Mouse (Mus musculus) kidney, adult 8-10 months (tissue): ENCODE measurements around the gene Htt.
"Not testable (repeated sequence)": the region's sequence is repeated elsewhere in the genome, so short reads cannot be mapped to it uniquely, and the experiment has no call there.

Experiments
- DNase-seq, 2 experiments: peaks; one replicate each; pipeline ENCODE4 v3.0.0; 2022

The Htt gene

DNA sequence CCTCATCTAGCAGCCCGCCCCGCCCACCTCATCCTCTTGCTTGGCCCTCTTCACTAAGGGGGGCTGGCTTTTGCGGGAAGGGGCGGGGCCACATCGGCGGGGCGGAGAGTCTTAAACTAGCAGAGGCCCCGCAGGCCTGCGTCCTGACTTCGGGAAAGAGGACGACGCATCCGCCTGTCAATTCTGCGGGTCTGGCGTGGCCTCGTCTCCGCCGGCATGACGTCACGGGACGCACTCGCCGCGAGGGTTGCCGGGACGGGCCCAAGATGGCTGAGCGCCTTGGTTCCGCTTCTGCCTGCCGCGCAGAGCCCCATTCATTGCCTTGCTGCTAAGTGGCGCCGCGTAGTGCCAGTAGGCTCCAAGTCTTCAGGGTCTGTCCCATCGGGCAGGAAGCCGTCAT, at the start of gene Htt:
Gene Htt (plus strand): TSS at position 232 of the 400 bp plus-strand sequence.
- peak; percentile 96 for DNase-seq

DNA sequence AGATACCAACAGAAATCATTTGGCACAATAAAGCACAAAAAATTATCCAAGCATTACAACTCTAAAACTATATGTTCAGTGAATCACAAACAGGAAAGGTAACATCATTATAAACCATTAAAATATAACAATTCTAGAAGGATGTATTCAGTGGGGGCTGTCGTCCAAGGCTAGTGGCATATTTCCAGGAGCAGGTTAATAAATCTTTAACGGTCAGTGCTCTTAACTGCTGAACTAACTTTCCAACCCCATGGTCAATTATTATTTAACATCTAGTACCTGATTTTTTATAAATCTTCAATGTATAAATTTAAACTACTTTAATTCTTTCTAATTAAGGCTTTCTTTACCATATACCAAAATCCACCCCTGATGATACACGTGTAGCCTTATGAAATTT, 47.2 kb upstream of the Htt start:
- peak; percentile 17 to 19 for DNase-seq

DNA sequence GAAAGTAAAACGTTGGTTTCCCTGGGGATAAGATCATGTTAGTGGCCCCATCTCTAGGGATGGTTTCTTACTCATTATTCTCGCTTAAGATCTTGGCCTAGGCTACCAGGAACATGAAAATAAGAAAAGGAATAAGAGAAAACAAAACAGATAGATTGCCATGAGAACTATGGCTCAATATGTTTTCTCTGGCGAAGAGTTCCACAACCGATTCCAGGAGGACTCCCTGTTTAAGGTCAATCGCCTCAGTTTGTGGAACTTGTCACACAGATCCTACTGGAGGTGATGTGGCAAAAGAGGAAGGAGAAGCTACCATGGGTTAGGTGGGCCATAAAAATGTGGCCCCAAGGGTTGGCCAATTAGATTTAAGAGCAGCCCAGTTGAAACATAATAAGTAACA, 46.7 kb upstream of the Htt start:
- no peak for DNase-seq

DNA sequence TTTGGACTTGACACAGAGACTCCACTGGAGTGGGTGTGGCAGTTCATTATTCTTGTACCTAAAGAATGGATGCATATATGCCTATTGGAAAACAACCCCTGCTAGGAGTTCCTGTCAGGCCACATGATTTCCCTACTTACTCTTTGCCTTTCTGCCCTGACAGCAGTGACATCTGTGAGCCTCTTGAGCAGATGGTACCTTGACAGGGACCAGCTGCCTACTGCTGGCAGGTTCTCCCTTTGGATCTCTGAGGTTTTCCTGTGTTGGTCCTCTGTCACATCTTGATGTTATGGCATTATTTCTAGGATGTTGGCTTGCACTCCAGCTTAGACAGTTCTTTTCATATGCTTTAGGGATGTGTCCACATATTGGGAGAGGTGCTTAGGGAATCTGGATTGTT, 32.4 kb upstream of the Htt start:
- DNase-seq = no peak

DNA sequence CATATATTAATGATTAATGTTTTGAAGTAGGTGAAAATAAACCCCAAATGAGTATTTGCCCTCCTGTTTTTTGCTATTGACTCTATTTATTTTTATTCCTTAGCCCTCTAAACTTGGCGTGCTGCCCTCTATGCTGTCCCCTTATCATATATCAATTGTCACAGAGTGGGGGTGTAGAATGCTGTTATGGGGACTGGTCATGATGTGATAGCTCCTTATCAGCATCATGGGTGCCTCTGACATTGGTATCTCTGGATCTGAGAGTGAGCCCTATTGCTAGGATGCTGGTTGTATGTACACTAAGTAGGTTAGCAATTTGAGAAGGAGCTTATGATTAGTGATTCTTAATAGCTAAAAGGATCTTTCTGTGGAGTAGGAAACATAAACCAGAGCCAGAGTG, 31.3 kb upstream of the Htt start:
- no peak for DNase-seq

DNA sequence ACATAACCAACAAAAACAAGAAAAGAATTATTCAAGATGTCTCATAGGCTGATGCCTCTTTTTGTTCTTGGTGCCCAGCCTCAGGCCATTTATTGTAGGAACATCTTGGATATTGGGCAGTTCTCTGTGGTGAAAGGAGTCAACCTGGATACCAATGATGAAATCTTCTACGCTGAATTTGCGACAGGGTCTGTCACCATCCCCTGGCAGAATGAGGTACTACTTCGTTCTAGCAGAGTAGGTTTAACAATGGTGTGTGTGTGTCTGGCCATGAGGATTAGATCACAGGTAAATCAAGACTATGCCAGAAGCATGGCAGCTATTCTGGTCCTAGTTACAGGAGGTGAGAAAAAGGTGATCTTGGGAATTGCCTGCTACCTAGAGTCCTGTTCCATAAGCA, 10.1 kb upstream of the Htt start:
- DNase-seq = no peak

DNA sequence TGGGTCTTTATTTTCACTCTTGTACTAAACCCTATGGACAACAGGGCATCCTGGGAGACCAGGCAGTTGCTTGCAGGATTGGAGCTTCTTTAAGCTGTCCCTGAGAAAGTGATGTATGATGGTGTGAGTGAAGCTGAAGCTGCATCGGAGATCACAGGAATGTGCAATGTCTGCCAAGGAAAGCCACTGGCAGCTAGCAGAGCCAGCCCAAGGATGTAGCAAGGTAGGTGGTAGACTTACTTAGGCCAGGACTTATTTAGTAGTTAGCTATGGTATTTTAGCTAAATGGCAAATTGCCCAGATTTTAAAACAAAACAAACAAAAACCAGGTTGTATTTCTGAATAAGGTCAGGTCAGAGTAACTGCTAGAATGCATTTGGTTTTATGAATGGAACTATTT, 2.8 kb upstream of the Htt start:
- no peak for DNase-seq

DNA sequence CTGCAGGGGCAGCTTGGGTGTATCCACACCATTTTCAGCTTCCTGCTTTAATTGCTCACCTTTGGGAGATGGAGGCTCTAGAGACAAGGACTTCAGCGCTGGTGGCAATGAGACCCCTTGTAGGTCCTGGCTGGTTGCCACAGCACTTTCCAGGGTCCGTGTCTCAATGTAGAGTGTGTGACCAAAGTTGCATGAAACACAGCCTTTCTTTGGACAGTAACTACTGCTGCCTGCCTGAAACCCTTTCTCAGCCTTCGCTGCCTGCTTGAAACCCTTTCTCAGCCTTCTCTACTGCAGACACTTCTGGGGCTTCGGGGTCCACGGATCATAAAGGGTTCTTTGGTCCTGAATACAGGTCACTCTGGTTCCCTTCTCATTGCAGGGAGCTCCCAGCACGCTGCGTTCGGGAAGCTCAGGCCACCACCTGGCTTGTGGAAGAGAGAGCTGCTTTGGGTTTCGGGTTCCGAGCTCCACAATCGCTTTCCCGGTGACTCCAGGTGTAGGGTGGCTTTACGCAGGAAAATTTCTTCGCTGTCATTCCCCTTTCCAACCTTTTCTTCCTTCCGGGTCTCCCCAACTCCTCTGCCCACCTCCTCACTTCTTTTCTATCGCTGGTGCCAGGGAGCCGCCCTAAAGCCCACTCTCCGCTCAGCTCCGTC, 561 bp upstream of the Htt start:
- DNase-seq = peak in 1 of 2 experiments; percentile 12

DNA sequence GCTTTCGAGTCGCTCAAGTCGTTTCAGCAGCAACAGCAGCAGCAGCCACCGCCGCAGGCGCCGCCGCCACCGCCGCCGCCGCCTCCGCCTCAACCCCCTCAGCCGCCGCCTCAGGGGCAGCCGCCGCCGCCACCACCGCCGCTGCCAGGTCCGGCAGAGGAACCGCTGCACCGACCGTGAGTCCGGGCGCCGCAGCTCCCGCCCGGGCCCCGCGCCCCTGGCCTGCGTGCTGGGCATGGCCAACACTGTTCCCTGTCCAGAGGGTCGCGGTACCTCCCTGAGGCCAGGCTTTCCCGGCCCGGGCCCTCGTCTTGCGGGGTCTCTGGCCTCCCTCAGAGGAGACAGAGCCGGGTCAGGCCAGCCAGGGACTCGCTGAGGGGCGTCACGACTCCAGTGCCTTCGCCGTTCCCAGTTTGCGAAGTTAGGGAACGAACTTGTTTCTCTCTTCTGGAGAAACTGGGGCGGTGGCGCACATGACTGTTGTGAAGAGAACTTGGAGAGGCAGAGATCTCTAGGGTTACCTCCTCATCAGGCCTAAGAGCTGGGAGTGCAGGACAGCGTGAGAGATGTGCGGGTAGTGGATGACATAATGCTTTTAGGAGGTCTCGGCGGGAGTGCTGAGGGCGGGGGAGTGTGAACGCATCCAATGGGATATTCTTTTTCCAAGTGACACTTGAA, 533 bp downstream of the Htt start:
- peak; percentile 15 to 22 for DNase-seq

DNA sequence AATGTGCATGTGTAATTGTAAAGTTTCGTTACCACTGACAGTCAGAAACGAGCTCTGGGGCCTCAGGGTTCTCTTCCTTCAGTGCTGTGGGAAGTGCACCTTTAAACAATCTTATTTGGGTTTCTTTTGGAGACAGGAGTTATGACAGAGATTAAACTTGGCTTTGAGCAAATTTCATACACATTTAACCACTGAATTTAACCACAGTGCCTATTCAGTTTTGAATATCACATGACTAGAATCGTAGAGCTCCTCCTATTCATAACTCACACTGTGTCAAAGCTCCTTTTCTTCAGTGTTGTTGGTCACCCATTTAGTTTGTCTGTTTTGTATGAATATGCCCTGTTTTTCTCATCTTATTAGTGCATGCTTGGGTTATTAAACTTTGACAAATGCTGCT, 10.3 kb downstream of the Htt start:
- DNase-seq = no peak

DNA sequence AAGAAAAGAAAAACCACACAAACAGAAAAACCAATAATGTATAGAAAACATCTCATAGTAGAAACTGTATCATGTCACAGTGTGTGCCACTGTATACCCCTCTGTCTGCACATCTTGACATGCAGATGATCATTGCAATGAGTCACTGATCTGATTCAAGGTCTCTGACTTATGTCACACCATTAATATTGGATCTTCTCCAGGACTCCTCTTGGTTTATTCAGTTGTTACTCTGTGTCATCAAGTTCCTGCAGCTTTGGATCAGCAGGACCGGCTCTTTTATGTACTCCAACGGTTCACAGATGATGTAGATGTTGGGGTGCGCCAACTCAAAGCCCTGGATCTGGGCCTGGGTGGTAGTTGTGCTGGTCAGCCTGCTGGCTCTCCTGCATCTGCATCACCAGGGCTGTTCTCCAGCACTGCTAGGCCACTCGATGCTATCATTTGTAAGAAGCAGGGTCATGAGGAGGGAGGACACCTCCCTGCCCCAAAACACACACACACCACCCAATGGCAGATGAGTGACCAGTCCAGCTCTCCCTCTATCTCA, 11.2 kb downstream of the Htt start:
- DNase-seq = no peak

DNA sequence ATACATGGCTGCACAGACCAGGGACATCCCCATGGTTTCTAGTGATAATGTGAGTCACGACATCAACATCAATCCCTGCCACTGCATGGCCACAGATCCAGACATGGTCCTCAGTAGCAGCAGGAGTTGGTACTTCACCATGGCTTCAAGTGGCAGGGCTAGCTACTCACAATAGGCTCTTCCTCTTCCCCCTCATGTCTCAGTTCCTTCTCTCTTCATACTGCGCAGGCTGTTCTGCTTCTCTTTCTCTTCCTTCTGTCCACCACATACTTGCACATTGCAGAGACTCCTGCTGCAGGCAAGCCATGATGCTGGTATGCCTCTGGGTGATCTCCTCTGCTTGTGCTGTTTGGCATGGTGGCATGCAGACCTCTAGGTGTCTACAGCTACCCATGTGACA, 11.9 kb downstream of the Htt start:
- no peak for DNase-seq

DNA sequence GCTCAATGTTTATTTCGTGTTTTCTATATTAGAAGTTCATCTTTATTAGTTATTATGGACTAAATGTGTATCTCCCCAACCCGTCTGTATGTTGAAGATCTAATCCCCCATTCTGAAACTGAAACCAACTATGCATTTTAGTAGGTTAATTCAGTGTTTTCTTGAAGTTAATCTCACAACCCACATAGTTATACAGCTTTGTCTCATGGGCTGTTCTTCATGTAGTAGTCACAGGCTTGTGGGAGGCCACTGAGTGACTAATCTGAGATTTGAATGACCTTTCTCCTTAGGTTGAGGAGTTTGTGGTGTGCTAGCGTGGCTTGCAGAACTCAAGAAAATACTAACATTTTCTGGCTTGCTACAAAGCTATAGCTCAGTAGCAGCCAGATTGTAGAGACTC, 23.5 kb downstream of the Htt start:
- DNase-seq = no peak

DNA sequence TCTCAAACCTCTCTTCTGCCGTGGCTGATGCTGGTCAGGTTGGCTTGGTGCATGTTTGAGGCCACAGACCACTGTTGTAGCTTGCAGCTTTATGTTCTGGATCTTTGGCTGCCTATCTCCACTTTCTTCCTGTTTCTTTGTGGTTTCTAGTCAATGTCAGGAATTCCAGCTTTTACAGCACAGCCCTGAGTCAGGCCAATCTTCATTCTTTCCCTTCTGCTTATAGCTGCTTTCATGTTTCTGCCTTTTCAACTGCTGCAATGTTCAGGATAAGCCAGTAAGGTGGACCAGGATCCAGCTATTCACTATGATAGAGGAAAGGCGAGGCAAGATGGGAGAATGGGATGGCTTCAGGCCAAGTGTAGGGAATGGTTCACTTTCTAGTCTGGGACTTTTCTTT, 29.6 kb downstream of the Htt start:
- DNase-seq = no peak

DNA sequence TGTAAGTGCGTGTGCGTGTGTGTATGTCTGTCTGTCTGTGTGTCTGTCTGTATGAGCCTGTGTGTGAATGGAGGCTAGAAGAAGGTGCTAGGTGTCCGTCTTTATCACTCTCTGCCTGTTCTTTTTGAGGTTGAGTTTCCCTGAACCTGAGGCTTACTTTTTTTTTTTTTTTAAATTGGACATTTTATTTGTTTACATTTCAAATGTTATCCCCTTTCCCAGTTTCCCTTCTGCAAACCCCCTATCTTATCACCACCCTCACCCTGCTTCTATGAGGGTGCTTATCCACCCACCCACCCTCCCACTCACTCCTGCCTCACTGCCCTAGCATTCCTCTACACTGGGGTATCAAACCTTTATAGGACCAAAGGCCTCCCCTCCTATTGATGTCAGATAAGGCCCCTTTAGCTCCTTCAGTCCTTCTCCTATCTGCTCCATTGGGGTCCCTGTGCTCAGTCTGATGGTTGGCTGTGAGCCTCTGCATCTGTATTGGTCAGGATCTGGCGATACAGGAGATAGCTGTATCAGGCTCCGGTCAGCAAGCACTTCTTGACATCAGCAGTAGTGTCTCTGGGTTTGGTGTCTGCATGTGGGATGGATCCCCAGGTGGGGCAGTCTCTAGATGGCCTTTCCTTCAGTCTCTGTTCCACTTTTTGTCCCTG, 38.9 kb downstream of the Htt start:
- DNase-seq = no peak

DNA sequence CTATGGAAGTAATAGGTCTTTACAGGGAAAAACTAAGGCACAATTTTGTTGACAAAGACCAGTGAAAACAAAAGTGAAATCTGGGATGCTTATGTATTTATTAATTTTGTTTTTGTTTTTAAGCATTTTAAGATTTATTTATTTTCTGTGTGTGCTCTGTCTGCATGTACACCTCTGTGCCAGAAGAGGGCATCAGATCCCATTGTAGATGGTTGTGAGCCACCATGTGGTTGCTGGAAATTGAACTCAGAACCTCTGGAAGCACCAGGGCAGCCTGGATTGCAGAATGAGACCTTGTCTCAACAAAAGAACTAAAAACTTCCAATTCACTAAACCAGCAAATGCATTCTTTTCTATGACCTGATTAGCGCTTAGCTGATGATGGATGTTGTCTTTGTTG, 44.5 kb downstream of the Htt start:
- DNase-seq = no peak

DNA sequence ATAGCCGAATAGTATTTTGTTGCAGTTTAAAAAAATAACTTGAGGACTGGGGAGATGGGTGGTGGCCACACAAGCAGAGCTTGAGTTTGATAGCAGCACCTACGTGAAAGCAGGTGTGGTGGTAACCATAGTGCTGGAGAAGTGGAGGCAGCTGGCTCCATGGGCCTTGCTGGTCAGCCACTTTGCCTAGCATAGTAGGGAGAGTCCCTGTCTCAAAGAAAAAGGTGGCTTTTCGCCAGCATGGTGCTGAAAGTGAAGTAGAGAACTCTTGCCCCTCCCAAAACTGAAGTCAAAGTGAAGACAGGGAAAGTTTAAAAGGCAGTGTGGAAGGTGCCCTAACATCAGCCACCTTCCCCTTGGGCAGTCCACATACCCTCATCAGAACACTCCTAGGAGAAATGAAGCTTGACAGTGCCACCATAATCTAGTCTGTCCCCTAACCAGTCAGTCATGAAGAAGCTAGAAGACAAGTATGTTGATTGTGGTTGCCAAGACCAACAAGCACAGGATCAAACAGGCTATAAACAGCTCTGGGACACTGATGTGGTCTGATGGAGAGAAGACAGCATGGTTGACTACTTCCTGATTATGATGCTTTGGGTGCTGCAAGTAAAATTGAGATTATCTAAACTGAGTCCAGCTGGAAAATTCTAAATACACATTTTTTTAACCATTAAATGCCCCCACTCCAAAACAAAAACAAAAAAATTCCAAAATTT, 61.0 kb downstream of the Htt start:
- DNase-seq = no peak

DNA sequence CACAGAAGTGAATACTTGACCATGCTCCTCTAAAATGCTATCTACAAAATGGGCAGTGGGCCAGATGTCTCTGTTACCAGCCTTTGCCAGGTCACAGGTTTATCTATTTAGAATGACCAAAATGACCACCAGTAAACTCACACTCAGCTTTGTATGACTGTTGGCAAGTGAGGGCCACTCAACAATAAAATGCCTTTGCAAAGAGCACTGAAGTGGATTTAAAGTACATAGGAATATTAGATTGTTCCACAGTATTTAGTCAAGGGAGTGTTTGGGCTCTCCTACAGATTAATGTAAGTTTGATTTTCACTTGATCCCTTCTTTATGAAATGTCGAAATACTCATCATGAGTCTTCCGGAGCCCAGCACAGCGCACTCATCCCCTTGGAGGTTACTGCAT, 92.5 kb downstream of the Htt start:
- no peak for DNase-seq

DNA sequence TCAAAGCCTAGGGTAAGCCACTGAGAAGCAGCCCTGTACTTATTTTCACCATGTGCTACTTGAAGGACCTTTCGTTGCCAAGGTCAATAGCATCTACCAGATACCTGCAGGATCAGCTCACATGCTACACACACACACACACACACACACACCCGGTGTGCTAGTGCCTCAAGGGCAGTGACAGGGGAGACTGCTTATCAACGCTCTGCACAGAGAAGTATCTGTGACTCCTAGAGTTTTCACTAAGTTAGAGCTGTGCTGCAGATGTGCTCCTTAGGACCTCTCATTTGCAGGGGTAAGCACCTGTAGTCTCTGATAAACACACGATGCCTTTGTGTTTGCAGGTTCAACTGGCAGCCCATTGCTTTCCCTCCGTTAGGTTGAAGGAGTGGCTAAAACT, 103.8 kb downstream of the Htt start:
- no peak for DNase-seq

DNA sequence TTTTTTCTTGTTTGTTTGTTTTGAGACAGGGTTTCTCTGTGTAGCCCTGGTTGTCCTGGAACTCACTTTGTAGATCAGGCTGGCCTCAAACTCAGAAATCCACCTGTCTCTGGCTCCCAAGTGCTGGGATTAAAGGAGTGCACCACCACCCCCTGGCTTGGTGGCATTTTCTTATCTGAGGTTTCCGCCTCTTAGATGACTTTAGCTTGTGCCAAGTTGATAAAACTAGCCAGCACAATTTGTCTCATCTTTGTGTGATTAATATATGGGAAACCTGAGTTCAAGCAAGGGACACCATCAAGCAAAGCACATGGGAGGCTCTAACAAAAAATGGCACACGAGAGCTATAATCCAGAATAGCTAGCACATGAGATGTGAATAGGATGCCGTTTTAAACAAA, 118.8 kb downstream of the Htt start:
- DNase-seq = not testable (repeated sequence)

DNA sequence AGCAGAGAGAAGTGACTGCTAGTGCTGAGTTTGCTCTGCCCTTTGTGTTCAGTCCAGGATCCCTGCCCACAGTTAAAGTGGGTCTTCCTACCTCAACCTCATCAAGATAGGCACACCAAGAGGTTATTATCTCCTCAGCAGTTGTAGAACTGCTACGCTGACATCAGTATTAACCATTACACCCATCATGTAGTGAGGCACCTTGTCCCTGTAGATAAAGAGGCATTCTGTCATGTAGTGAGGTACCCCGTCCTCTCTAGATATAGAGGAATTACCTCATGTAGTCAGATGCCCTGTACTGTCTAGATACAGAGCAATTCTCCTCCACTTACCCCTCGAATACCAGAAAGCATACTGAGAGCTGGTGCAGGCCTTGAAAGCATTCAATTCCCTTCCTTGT, 119.5 kb downstream of the Htt start:
- DNase-seq = no peak

DNA sequence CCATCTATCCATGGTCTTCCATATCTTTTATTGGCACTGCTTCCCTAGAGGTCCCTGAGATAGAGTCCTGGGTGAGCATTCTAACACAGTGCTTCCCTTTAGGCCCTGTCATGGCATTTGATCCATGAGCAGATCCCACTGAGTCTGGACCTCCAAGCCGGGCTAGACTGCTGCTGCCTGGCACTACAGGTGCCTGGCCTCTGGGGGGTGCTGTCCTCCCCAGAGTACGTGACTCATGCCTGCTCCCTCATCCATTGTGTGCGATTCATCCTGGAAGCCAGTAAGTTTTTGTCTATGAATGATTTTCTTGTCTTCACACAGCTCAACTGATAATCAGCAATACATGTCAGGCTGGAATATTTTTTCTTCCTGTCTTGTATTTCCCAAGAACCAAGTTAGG, 123.7 kb downstream of the Htt start:
- DNase-seq = no peak

DNA sequence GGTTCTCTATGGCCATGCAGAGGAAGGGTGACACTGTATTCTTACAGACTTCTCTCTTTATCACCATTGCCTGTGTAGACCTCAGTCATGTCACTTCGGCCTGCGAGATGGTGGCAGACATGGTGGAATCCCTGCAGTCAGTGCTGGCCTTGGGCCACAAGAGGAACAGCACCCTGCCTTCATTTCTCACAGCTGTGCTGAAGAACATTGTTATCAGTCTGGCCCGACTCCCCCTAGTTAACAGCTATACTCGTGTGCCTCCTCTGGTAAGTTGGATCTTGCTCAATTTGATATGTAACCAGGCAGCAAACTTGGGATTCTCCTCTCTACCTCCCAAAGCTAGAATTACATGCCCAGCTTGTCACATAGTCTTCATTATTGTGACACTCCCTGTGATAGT, 127.7 kb downstream of the Htt start:
- no peak for DNase-seq
